Mouse (Mus musculus) embryonic fibroblast, embryonic 13.5 days (primary cell): ENCODE data around the gene Ttc28. TPM values are rescaled to one million over a fixed set of nuclear protein-coding genes. Genes with fewer than 3 reads are reported as not detected.
A peak's percentile ranks its signal among the peaks of the same experiment; 100 is the strongest.

Experiments used
- H3K27ac ChIP-seq: 2 replicates; pipeline ENCODE4 v1.5.1; 2012; ENCODE audit warnings: low read length, control low read depth, inconsistent platforms; ENCODE audit not compliant: insufficient read depth
- H3K4me1 ChIP-seq: 2 replicates; pipeline ENCODE4 v1.6.1; 2011; ENCODE audit warnings: low read length; ENCODE audit not compliant: control insufficient read depth, insufficient read depth
- H3K4me3 ChIP-seq: 2 replicates; pipeline ENCODE4 v1.5.1; 2011; ENCODE audit warnings: mild to moderate bottlenecking, control low read depth, low read length; ENCODE audit not compliant: insufficient read depth
- CTCF ChIP-seq: IDR thresholded peaks from 2 replicates; pipeline ENCODE4 v1.5.1; 2011; ENCODE audit warnings: mild to moderate bottlenecking, control low read depth, low read length, moderate library complexity, borderline replicate concordance; ENCODE audit not compliant: insufficient read depth
- POLR2A ChIP-seq: IDR thresholded peaks from 2 replicates; pipeline ENCODE4 v1.6.1; 2011; ENCODE audit warnings: low read depth, mild to moderate bottlenecking, control low read depth, low read length, moderate library complexity
- polyA plus RNA-seq: library from polyadenylated mRNA; stranded (reverse); fragments of >200 nt; gene quantifications from 2 replicates; pipeline ENCODE4 v1.2.4, GENCODE M21; 2011; ENCODE audit warnings: low read depth; ENCODE audit not compliant: missing spikeins, insufficient read length

The Ttc28 gene
- polyA plus RNA-seq, 1 experiment = 34.4 TPM

DNA sequence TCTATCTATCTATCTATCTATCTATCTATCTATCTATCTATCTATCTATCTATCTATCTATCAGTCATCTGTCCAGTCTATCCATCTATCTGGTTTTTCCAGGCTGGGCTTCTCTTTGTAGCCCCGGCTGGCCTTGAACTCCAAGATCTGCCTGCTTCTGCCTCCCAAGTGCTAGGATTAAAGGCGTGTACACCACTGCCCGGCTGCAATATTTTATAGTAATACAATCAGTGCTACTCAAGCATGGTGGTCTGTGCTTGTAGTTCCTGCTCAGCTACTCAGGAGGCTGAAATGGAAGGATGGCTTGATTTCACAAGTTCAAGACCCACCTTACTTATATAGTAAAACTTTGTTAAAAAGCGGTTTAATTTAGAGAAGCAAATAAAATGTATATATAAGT, 98.2 kb downstream of the Ttc28 start:
- Histone ChIP-seq H3K4me1 (peaks cover 9% of the 10 kb centered on the region; the same call in 1 of the 2 replicates), H3K4me3 (no peak overlapping the region), H3K27ac (no peak overlapping the region)
- TF ChIP-seq CTCF (no peak), POLR2A (no peak)

DNA sequence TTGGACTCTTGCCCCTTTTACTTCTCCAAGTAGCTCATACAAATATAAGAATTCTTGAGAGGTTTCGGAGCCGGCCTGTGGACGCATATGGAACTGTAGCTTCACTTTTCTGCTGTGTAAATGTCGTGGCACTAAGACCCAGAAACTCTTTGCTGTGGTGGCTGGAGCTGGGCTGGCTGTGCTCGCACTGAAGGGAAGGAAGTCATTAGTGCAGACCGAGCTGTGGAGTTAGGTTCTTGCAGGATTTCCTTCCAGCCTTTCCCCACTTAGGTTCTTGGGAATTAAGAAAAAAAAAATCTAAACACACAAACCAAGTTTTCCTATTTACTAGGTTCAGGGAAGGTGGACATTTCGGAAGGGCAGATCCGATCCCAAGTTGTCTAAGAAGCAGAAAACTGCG, 98.9 kb downstream of the Ttc28 start:
- peak overlapping the region; percentile 89 for H3K27ac ChIP-seq
- H3K4me3 ChIP-seq = peak overlapping the region; percentile 69
- TF ChIP-seq POLR2A (peak; percentile 99), CTCF (no peak)
- peaks cover 9% of the 10 kb centered on the region; the same call in 1 of the 2 replicates for H3K4me1 ChIP-seq

DNA sequence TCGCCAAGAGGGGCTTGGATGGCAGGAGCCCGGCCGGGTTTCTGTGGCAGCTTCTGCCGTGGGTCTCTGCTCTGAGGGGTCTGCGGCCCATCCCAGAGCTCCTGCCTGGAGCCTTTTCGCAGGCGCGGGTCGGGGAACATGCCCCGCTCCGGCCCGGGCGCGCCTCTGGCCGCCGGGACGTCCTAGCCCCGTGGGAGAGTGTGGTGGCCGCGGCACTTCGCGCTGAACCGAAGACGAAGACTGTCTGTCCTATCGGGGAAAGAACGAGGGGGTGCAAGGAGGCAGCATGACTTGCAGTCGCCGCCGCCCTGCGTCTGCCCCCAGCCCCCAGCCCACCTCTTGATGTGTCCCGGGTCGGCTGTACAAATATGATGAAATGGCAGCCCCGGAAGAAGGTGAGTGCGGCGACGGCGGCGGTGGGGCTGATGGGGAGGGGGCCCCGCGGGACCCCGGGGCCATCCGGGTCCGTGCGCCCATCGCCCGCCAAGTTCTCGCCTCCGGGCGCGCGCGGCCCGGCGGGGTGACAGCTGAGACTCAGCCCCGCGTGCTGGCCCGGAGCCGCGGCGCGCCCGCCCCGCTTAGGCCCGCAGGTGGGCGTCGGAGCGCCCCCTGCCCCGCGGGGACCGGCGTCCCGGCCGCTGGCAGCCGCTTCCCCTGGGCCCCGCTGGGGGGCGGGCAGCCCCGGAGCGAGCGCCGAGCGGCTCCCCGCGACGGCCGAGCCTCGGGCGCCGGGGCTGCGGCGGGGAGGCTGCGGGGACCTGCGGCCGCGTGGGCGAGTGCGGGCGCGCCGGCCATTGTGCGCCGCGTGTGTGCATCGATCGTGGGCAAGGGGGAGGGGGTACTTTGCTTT, 99.6 kb downstream of the Ttc28 start:
- peak overlapping the region; percentile 89 for H3K27ac ChIP-seq
- peak overlapping the region; percentile 69 for H3K4me3 ChIP-seq
- peaks cover 11% of the 10 kb centered on the region for H3K4me1 ChIP-seq
- TF ChIP-seq POLR2A (peak; percentile 47), CTCF (no peak)

DNA sequence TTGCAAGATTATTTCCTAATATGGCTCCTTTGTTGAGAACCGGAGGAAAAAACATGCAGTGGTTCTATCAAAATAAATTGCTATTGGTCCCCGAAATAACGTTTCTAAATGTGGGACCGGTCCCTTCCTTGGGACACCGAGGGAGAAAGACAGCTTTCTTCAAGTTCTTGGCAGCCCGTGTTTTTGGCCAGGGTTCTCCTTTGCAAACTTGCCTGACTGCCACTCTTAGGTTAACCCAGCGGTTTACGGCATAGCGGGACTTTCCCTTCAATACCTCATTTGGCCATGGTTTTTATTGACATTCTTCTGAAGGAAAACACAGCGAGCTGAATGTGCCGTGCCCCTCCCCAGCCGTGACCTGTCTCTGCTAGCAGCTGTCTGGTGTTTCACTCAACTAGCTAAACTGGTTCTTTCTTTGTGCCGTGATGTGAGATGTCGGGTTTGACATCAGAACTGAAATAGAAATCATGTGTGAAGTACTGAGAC, 100.3 kb downstream of the Ttc28 start:
- Histone ChIP-seq H3K27ac (peak overlapping the region; percentile 89), H3K4me1 (peaks cover 12% of the 10 kb centered on the region)
- TF ChIP-seq CTCF (no peak), POLR2A (peak; percentile 55)

DNA sequence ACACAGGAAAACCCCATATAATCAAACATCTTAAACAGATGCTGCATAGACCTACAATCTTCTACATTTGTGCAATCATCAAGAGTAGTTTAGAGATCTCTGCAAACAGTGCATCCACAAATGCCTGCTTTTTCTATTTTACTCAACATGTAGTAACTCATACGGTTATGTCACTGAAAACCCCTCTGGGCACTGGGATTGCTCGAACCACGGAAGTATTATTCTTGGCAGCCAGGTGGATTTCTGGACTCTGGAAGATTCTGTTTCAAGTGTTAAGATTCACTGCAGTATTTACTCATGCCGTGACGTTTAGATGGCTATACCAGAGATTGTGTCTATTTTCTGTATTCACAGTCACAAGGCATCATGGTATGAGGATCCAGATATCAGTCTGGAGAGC, 101.0 kb downstream of the Ttc28 start:
- peaks cover 12% of the 10 kb centered on the region for H3K4me1 ChIP-seq
- TF ChIP-seq POLR2A (no peak), CTCF (no peak)
- H3K27ac ChIP-seq = peak overlapping the region; percentile 89
- H3K4me3 ChIP-seq = peak overlapping the region; percentile 67

More for the DNA sequence above, 100.3 kb downstream of the Ttc28 start:
- H3K4me3 ChIP-seq = peak overlapping the region; percentile 67

DNA sequence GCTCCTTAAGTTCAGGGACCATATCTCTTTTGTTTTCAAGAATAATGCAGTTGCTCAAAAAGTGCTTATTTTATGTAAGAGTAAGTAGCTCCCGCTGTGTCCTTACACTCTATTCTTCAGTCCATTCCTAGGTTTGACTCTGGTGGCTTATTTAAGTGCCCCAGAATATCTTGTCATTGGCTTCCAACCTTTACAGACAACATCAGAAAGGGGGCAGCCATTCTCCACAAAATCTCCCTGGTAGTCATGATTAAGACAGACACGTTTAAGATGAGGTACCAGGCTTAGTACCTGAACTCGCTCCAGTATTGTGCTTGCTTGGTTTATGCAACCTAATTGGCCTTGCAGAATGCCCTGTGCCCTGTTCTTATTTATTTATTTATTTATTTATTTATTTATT, 102.8 kb downstream of the Ttc28 start:
- Histone ChIP-seq H3K27ac (no peak overlapping the region), H3K4me1 (peaks cover 12% of the 10 kb centered on the region), H3K4me3 (no peak overlapping the region)
- TF ChIP-seq CTCF (no peak), POLR2A (no peak)

DNA sequence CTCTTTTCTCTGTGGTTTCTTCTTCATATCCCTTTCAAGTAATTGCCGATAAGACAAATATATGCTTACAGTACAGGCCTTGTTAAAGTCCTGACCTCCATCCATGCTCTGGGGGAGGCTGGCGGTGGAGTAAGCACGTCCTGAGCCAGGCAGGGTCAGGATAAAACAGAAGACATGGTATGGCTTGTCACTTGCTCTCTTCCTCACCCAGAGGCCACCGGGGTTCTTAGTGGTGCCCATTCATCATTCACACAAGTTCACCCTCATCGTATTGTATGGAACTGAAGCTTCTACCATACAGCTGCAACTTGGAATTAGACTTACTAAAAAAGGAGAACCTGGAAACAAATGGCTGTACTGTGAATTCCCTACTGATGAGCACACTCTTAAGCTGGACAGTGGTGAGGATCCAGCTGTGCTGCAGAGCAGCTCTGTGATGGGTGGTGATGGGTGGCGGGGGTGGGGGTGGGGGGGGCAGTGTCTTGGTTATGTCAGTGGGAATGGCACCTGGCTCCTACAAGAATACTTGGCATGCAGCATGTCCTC, 104.6 kb downstream of the Ttc28 start:
- H3K4me1 ChIP-seq = peaks cover 12% of the 10 kb centered on the region

DNA sequence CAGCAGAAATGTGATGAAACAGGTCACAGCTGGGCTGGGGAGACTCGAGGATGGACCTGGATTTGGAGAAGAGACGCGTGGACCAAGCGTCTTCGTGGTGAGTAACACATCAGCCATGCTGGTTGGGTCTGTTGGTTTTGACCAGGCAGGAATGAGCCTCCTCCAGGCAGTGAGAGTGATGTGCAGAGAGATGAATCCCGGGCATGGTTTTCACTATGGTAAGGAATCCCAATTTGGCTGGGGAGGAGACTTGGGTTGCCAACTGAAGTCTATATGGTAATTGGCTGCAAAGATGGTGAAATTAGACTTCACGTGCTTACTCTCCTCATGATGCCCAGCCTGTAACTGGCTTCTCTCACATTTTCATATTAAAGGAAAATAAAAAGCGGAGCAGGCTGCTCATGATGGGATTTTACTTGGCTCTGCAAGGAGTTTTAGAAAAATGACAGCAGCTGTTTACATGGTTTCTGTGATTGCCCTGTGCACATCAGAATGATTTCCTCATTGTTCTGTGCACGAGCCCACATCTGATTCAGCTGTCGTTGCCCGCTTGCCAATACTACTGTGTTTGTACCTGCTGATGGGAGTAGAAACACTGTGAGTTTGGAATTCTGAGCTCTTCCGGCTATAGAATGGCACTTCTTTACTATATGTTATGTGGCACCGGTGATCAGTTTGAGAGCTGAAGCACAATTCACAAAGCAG, 117.4 kb downstream of the Ttc28 start:
- Histone ChIP-seq H3K4me3 (no peak overlapping the region), H3K27ac (no peak overlapping the region), H3K4me1 (no peaks in the 10 kb centered on the region; the same call in 1 of the 2 replicates)
- TF ChIP-seq CTCF = no peak
- no peak for TF ChIP-seq POLR2A

More for the DNA sequence above, 104.6 kb downstream of the Ttc28 start:
- TF ChIP-seq POLR2A (no peak), CTCF (no peak)
- Histone ChIP-seq H3K4me3 (no peak overlapping the region), H3K27ac (no peak overlapping the region)

DNA sequence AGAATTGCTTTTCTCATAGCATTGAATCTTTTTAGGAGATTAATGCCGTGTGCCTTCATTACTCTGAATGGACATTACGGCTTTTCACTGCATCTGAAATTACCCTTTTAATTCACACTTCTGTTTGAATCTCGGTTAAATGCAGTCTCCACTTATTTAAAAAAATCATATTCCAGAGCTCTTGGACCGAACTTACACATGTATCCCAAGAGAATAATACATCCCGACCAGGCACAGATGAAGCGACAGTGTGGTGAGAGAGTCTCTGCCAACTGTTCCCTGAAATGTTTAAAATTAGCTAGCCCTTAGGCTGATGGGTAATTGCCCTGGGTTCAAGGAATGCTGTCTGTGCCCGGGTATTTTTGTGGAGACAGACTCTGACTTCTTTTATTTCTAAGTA, 118.1 kb downstream of the Ttc28 start:
- Histone ChIP-seq H3K4me3 (no peak overlapping the region), H3K4me1 (no peaks in the 10 kb centered on the region; the same call in 1 of the 2 replicates), H3K27ac (no peak overlapping the region)
- TF ChIP-seq POLR2A (no peak), CTCF (no peak)

DNA sequence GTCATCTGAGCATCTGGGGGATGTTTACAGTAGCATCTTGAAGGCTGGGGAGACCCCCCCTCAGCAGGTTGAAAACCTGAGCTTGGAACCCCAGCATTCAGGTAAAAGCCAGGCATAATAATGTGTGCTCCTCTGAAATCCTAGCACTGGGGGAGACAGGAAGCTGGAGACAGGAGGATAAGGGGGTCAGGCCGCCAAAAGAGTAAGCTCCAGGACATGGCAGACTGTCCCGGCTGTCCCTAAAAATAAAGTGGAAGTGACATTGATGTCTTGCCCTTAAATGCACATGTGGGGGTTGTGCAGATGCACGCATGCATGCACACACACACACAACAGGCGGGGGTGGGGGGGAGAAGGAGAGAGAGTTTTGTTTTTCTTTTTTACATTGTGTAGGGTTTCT, 118.7 kb downstream of the Ttc28 start:
- Histone ChIP-seq H3K4me3 (no peak overlapping the region), H3K27ac (no peak overlapping the region), H3K4me1 (no peaks in the 10 kb centered on the region; the same call in 1 of the 2 replicates)
- TF ChIP-seq CTCF = no peak
- no peak for TF ChIP-seq POLR2A
